Mouse (Mus musculus): ENCODE results near the gene Rarres2. TPM values are rescaled to one million over a fixed set of nuclear protein-coding genes. Genes with fewer than 3 reads are reported as not detected.
"Not testable (repeated sequence)": the region's sequence is repeated elsewhere in the genome, so short reads cannot be mapped to it uniquely, and the experiment has no call there.

Rarres2 gene
- total RNA-seq, 2 experiments from 2014 or later = 15.1 to 16.5 TPM

GRCm38 (mm10) chr6:48545251-48545650, 27.3 kb downstream of the Rarres2 start:
- no peak for DNase-seq (ENCODE audit: extremely low spot score in 1 of 2, low spot score in 1 of 2)

- DNase-seq (ENCODE audit: extremely low spot score in 1 of 2, low spot score in 1 of 2) = no peak
Measured at GRCm38 (mm10) chr6:48542631-48543030, 30.0 kb downstream of the Rarres2 start.

- no peak for DNase-seq (ENCODE audit: extremely low spot score in 1 of 2, low spot score in 1 of 2)
Measured at GRCm38 (mm10) chr6:48541560-48542450, 30.8 kb downstream of the Rarres2 start.

GRCm38 (mm10) chr6:48540721-48541120, 31.9 kb downstream of the Rarres2 start:
- no peak for DNase-seq (ENCODE audit: extremely low spot score in 1 of 2, low spot score in 1 of 2)

GRCm38 (mm10) chr6:48539860-48540259, 32.7 kb downstream of the Rarres2 start:
- DNase-seq (ENCODE audit: extremely low spot score in 1 of 2, low spot score in 1 of 2) = no peak

GRCm38 (mm10) chr6:48538841-48539737, 33.5 kb downstream of the Rarres2 start:
- DNase-seq (ENCODE audit: extremely low spot score in 1 of 2, low spot score in 1 of 2) = peak; percentile 51 to 83

- DNase-seq (ENCODE audit: extremely low spot score in 1 of 2, low spot score in 1 of 2) = peak; percentile 83 to 88
Measured at GRCm38 (mm10) chr6:48537105-48537954, 35.3 kb downstream of the Rarres2 start, which contains the start of gene Atp6v0e2. Atp6v0e2 (plus strand) TSS chr6:48537615.

GRCm38 (mm10) chr6:48536091-48536490, 36.5 kb downstream of the Rarres2 start:
- DNase-seq (ENCODE audit: extremely low spot score in 1 of 2, low spot score in 1 of 2) = no peak

- no peak for DNase-seq (ENCODE audit: extremely low spot score in 1 of 2, low spot score in 1 of 2)
Measured at GRCm38 (mm10) chr6:48534913-48535312, 37.7 kb downstream of the Rarres2 start.

GRCm38 (mm10) chr6:48533475-48533874, 39.1 kb downstream of the Rarres2 start:
- DNase-seq (ENCODE audit: extremely low spot score in 1 of 2, low spot score in 1 of 2) = no peak

- DNase-seq (ENCODE audit: extremely low spot score in 1 of 2, low spot score in 1 of 2) = no peak
Measured at GRCm38 (mm10) chr6:48530862-48531261, 41.7 kb downstream of the Rarres2 start.

GRCm38 (mm10) chr6:48529871-48530440, 42.6 kb downstream of the Rarres2 start:
- no peak for DNase-seq (ENCODE audit: extremely low spot score in 1 of 2, low spot score in 1 of 2)

- DNase-seq (ENCODE audit: extremely low spot score in 1 of 2, low spot score in 1 of 2) = no peak
Measured at GRCm38 (mm10) chr6:48529261-48529660, 43.3 kb downstream of the Rarres2 start.

- no peak for DNase-seq (ENCODE audit: extremely low spot score in 1 of 2, low spot score in 1 of 2)
Measured at GRCm38 (mm10) chr6:48527901-48528300, 44.7 kb downstream of the Rarres2 start.

- DNase-seq (ENCODE audit: extremely low spot score in 1 of 2, low spot score in 1 of 2) = not testable (repeated sequence)
Measured at GRCm38 (mm10) chr6:48524882-48525281, 47.7 kb downstream of the Rarres2 start.

Other genes starting within 250 kb of the Rarres2 start
- 10 to 100 TPM; 35.5 to 43.2 TPM for gene Krba1, start 177.2 kb downstream of the Rarres2 start, total RNA-seq (2021)
- gene Zfp467, start 127.0 kb downstream of the Rarres2 start, total RNA-seq (2021) = 10 to 100 TPM; 19.9 to 26.3 TPM
- gene Sspo, start 124.6 kb downstream of the Rarres2 start, total RNA-seq (2021) = 1 to 10 TPM; 1.2 to 2.9 TPM
- 100 to 1,000 TPM; 454 to 498 TPM for gene Atp6v0e2, start 35.2 kb downstream of the Rarres2 start, total RNA-seq (2021)
- gene Lrrc61, start 18.0 kb downstream of the Rarres2 start, total RNA-seq (2021) = 10 to 100 TPM; 34.8 to 39.0 TPM
- not detected for gene Gm45021, start 16.8 kb upstream of the Rarres2 start, total RNA-seq (2021)
- 10 to 100 TPM; 40.4 to 46.9 TPM for gene Repin1, start 21.1 kb upstream of the Rarres2 start, total RNA-seq (2021)
- gene Gm44965, start 21.2 kb upstream of the Rarres2 start, total RNA-seq (2021) = not detected
- 1 to 10 TPM; 7.4 to 7.6 TPM for gene Zfp775, start 29.3 kb upstream of the Rarres2 start, total RNA-seq (2021)
- gene AI854703, start 54.0 kb upstream of the Rarres2 start, total RNA-seq (2021) = 10 to 100 TPM; 12.7 to 14.4 TPM
- gene Gimap8, start 74.4 kb upstream of the Rarres2 start, total RNA-seq (2021) = under 1 TPM; 0.64 to 0.66 TPM
- under 1 TPM in 1 of 2 experiments, not detected in 1; 0.64 TPM for gene Gimap9, start 103.3 kb upstream of the Rarres2 start, total RNA-seq (2021)
- not detected for gene Gimap4, start 111.8 kb upstream of the Rarres2 start, total RNA-seq (2021)
- 1 to 10 TPM; 4.9 to 5.2 TPM for gene Gimap6, start 135.4 kb upstream of the Rarres2 start, total RNA-seq (2021)
- gene Gm28053, start 145.8 kb upstream of the Rarres2 start, total RNA-seq (2021) = 1 to 10 TPM in 1 of 2 experiments, not detected in 1; 1.1 TPM
- not detected for gene Gimap7, start 145.8 kb upstream of the Rarres2 start, total RNA-seq (2021)
- 1 to 10 TPM; 2.0 to 2.6 TPM for gene Gimap1, start 166.3 kb upstream of the Rarres2 start, total RNA-seq (2021)
- 1 to 10 TPM in 1 of 2 experiments, under 1 TPM in 1; 0.71 to 1.0 TPM for gene Gimap5, start 173.4 kb upstream of the Rarres2 start, total RNA-seq (2021)
- not detected for gene Gimap3, start 198.1 kb upstream of the Rarres2 start, total RNA-seq (2021)

All from layer of hippocampus, postnatal 25 days (tissue).